Mouse (Mus musculus) limb, embryonic 11.5 days (tissue): Measurements from ENCODE around the gene Arhgap11a. TPM values are rescaled to one million over a fixed set of nuclear protein-coding genes. Genes with fewer than 3 reads are reported as not detected.
A peak's percentile ranks its signal among the peaks of the same experiment; 100 is the strongest.

Experiments
- ATAC-seq: fragments of 200-750 bp; cut with Nextera tagmentation; 2 replicates; pipeline ENCODE4 v1.8.0; 2017; ENCODE audit warnings: low read depth; ENCODE audit not compliant: insufficient number of reproducible peaks, low FRiP score, low TSS enrichment
- DNase-seq: peaks from one replicate; pipeline ENCODE4 v3.0.0-alpha.2; 2015; ENCODE audit warnings: low spot score
- H3K27ac ChIP-seq: fragments of 300-500 bp; sonication (generic); replicated peaks from 2 replicates; pipeline ENCODE4 v1.5.1; 2014; ENCODE audit warnings: low read depth, mild to moderate bottlenecking, low read length
- H3K27me3 ChIP-seq: fragments of 300-500 bp; sonication (generic); 2 replicates; pipeline ENCODE4 v1.6.1; 2014; ENCODE audit warnings: mild to moderate bottlenecking, low read length, mixed read lengths; ENCODE audit not compliant: control insufficient read depth, insufficient read depth
- H3K36me3 ChIP-seq: fragments of 300-500 bp; sonication (generic); 2 replicates; pipeline ENCODE4 v1.6.1; 2014; ENCODE audit warnings: mild to moderate bottlenecking, low read length, moderate library complexity, mixed read lengths; ENCODE audit not compliant: control insufficient read depth, insufficient read depth
- H3K4me1 ChIP-seq: fragments of 300-500 bp; sonication (generic); 2 replicates; pipeline ENCODE4 v1.6.1; 2014; ENCODE audit warnings: low read length, mixed read lengths; ENCODE audit not compliant: control insufficient read depth, insufficient read depth
- H3K4me2 ChIP-seq: fragments of 300-500 bp; sonication (generic); 2 replicates; pipeline ENCODE4 v1.6.1; 2014; ENCODE audit warnings: low read depth, mild to moderate bottlenecking, moderate library complexity; ENCODE audit not compliant: severe bottlenecking
- H3K4me3 ChIP-seq: fragments of 300-500 bp; sonication (generic); 2 replicates; pipeline ENCODE4 v1.5.1; 2014; ENCODE audit warnings: low read depth, low read length
- H3K9ac ChIP-seq: fragments of 300-500 bp; sonication (generic); 2 replicates; pipeline ENCODE4 v1.6.1; 2014; ENCODE audit warnings: mild to moderate bottlenecking, low read length
- H3K9me3 ChIP-seq: fragments of 300-500 bp; sonication (generic); 2 replicates; pipeline ENCODE4 v1.6.1; 2016; ENCODE audit warnings: low read length; ENCODE audit not compliant: control insufficient read depth
- WGBS: fragments of 180-500 bp; shearing (Covaris S2); extraction: QIAGEN DNeasy Blood & Tissue Kit; methylation state at CpG from one replicate; pipeline ENCODE4 v1.1.7; 2014; 5-methylcytosine and 5-hydroxymethylcytosine counted together
- polyA plus RNA-seq: library from polyadenylated mRNA; unstranded; fragments of >200 nt; fragmentation: Nextera tagmentation; extraction: Ambion mirVana; gene quantifications from 2 replicates; pipeline ENCODE4 v1.2.1, GENCODE M21; 2014

Arhgap11a gene
- polyA plus RNA-seq, 1 experiment from 2014 or later = 5.7 TPM

DNA sequence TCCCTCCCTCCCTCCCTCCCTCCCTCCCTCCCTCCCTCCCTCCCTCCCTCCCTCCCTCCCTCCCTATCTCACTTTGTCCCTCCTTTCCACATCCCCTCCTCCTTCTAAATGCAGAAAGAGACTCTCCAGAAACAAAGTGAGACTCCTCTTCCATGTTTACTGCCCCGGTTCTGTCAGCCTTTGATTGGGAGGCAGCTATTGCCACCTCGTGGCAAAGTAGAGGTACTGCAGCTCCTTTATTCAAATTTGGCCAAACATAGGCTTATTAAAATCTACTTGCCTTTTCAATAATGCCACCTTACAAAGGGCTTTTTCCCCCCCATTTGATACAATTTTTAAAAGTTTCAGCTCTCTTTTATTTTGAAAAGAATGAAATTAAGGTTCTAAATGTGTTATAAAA is 24.6 kb downstream of the Arhgap11a start:
- ATAC-seq = no peak
- H3K4me1 ChIP-seq = no peaks in the 10 kb centered on the region
- no peak overlapping the region for H3K27ac ChIP-seq
- peak; percentile 46 for DNase-seq
- WGBS = 2% methylated on average over 2 of the region's 2 CpGs
- H3K9ac ChIP-seq = no peak overlapping the region
- no peak overlapping the region for H3K4me2 ChIP-seq
- no peaks in the 10 kb centered on the region for H3K27me3 ChIP-seq
- no peaks in the 10 kb centered on the region for H3K36me3 ChIP-seq
- no peaks in the 10 kb centered on the region for H3K9me3 ChIP-seq
- no peak overlapping the region for H3K4me3 ChIP-seq

GRCm38 (mm10) chr2:113822367-113822766 is 26.1 kb downstream of the Arhgap11a start:
- no peak for DNase-seq
- no peaks in the 10 kb centered on the region for H3K4me1 ChIP-seq
- no peaks in the 10 kb centered on the region for H3K36me3 ChIP-seq
- H3K4me3 ChIP-seq = no peak overlapping the region
- WGBS = 93% methylated on average over 8 of the region's 8 CpGs
- no peaks in the 10 kb centered on the region for H3K27me3 ChIP-seq
- H3K9me3 ChIP-seq = no peaks in the 10 kb centered on the region
- H3K9ac ChIP-seq = no peak overlapping the region
- ATAC-seq = no peak
- H3K4me2 ChIP-seq = no peak overlapping the region
- H3K27ac ChIP-seq = no peak overlapping the region

DNA sequence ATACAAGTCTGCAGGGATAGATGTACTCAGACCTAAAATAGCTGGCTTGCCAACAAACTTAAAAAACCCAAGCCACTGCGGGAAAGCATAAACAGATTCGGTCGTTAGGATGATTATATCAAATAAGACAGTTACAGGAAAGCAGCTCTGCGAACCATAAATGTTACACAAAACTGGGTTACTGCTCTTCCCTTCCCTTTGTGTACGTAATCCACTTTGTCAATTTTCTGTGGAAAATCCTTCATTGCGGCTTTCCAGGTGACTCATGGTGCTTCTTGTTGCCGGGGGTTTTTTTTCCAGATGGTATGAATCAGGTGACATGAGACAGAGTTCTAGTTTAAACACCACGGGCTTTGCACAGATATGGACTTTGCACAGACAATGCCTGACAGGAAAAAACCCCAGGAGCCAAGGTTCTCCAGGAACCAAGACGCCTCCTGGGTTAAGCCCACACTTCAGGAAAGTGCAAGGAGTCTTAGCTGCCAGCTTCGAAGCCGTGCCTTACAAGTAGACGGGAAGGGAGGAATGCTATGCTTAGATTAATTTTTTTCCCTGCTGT is 27.2 kb downstream of the Arhgap11a start:
- DNase-seq = no peak
- no peak for ATAC-seq
- WGBS = 75% methylated on average over 12 of the region's 12 CpGs

DNA sequence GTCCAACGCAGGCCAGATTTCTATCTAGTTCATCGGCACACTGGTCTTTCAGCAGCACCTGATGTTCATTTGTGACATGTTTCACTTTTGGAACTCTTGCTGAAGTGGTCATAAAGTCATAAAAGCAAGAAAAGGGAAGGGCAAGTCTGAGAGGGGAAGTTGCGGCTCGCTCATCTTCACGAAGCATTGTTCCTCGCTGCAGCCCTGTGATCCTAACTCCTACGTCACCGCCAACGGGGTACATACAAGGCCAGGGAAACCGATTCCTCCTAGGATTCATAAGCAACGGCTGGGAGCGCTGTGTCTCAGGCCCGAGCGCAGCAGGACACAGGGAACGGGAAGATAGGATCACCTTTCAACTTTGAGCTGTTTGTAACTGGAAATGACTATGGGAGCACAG is 28.3 kb downstream of the Arhgap11a start:
- H3K27ac ChIP-seq = no peak overlapping the region
- H3K4me1 ChIP-seq = no peaks in the 10 kb centered on the region
- H3K9me3 ChIP-seq = no peaks in the 10 kb centered on the region
- no peak for DNase-seq
- H3K36me3 ChIP-seq = no peaks in the 10 kb centered on the region
- no peak overlapping the region for H3K4me3 ChIP-seq
- whole genome bisulfite sequencing = 92% methylated on average over 15 of the region's 15 CpGs
- no peak overlapping the region for H3K9ac ChIP-seq
- H3K27me3 ChIP-seq = no peaks in the 10 kb centered on the region
- ATAC-seq = no peak
- no peak overlapping the region for H3K4me2 ChIP-seq

More for the DNA sequence above, 27.2 kb downstream of the Arhgap11a start:
- Histone ChIP-seq H3K4me2 (no peak overlapping the region), H3K27me3 (no peaks in the 10 kb centered on the region), H3K36me3 (no peaks in the 10 kb centered on the region), H3K4me3 (no peak overlapping the region), H3K27ac (no peak overlapping the region), H3K9ac (no peak overlapping the region), H3K4me1 (no peaks in the 10 kb centered on the region), H3K9me3 (no peaks in the 10 kb centered on the region)

- H3K4me1 ChIP-seq = no peaks in the 10 kb centered on the region
- ATAC-seq (no peak), DNase-seq (peak; percentile 13)
- no peak overlapping the region for H3K4me3 ChIP-seq
- 85% methylated on average over 14 of the region's 14 CpGs for WGBS
- H3K27me3 ChIP-seq = no peaks in the 10 kb centered on the region
- H3K4me2 ChIP-seq = no peak overlapping the region
- no peak overlapping the region for H3K27ac ChIP-seq
- no peaks in the 10 kb centered on the region for H3K9me3 ChIP-seq
- no peak overlapping the region for H3K9ac ChIP-seq
- H3K36me3 ChIP-seq = no peaks in the 10 kb centered on the region
Measured at GRCm38 (mm10) chr2:113817681-113818606, 30.5 kb downstream of the Arhgap11a start.

DNA sequence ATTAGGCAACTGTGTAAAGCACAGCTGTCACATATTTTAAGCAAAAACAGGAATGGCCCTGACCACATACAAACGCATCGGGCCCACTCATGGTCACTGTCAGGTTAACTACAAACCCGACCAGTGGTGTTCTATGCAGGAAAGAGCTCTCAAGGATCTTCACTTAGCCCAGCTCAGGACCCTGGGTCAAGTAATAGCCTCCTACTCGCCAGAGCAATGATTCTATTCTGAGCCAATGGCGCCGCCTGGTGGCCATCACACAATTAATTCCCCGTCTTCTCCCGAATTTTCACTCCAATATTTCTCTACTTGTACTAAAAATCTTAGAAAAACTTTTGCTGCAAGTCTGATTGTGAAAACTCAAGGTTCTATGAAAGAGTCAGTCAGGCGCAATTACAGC is 40.8 kb downstream of the Arhgap11a start:
- ATAC-seq (no peak), DNase-seq (peak; percentile 89)
- no peaks in the 10 kb centered on the region for H3K9me3 ChIP-seq
- no peaks in the 10 kb centered on the region for H3K4me1 ChIP-seq
- 25% methylated on average over 9 of the region's 9 CpGs for WGBS
- no peak overlapping the region for H3K9ac ChIP-seq
- no peak overlapping the region for H3K4me3 ChIP-seq
- H3K27me3 ChIP-seq = no peaks in the 10 kb centered on the region
- no peak overlapping the region for H3K27ac ChIP-seq
- H3K36me3 ChIP-seq = no peaks in the 10 kb centered on the region
- H3K4me2 ChIP-seq = no peak overlapping the region

DNA sequence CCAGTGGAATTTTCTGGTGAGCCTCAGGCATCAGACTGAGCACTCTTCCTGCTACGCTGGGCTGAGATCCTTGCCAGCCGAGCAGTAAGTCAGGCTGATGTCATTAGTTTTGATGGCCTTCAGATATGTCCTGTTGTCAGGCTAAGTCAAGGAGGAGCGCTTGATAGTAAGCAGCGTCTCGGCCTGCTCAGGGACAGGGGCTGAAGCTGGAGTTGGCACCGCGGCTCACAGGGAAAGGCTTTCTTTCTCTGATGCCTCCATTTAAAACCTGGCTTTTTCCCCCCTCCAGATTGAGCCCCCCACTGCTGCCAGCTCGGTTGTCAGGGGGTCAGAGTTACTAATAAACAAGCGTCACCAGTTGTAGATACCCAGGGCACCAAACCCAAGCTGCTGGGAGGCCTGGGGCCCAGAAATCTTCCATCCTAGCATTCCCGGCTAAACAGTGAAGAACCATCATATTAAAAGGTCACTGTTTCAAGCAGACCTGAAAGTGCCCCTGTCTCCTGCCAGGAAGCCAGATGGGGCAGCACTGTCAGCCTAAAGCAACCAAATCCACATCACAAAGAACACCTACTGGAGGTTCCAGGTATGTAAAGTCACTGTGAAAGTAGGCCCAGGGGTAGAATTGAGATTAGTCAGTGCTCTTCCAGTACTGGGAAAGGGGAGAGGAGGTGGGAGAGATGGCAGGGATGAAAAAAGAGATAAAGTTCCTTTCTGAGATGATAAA is 41.4 kb downstream of the Arhgap11a start:
- Histone ChIP-seq H3K9me3 (no peaks in the 10 kb centered on the region), H3K4me3 (no peak overlapping the region), H3K27me3 (no peaks in the 10 kb centered on the region), H3K9ac (no peak overlapping the region), H3K36me3 (no peaks in the 10 kb centered on the region), H3K4me1 (no peaks in the 10 kb centered on the region), H3K27ac (no peak overlapping the region), H3K4me2 (no peak overlapping the region)
- DNase-seq = no peak
- no peak for ATAC-seq
- 59% methylated on average over 10 of the region's 10 CpGs for WGBS

GRCm38 (mm10) chr2:113805765-113806164 is 42.7 kb downstream of the Arhgap11a start:
- H3K36me3 ChIP-seq = no peaks in the 10 kb centered on the region
- 92% methylated on average over 4 of the region's 4 CpGs for WGBS
- ATAC-seq (no peak), DNase-seq (no peak)
- H3K27me3 ChIP-seq = no peaks in the 10 kb centered on the region
- no peaks in the 10 kb centered on the region for H3K4me1 ChIP-seq
- H3K4me2 ChIP-seq = no peak overlapping the region
- H3K9me3 ChIP-seq = no peaks in the 10 kb centered on the region
- H3K27ac ChIP-seq = no peak overlapping the region
- no peak overlapping the region for H3K9ac ChIP-seq
- no peak overlapping the region for H3K4me3 ChIP-seq
